Mouse (Mus musculus) left cerebral cortex, adult 8-10 months (tissue): ENCODE data around the gene Acp5. TPM values are rescaled to one million over a fixed set of nuclear protein-coding genes. Genes with fewer than 3 reads are reported as not detected.
A peak's percentile ranks its signal among the peaks of the same experiment; 100 is the strongest.

ENCODE experiments used
- DNase-seq, 2 experiments: peaks; one replicate each; pipeline ENCODE4 v3.0.0; 2022; ENCODE audit warnings: low spot score in 2 of 2
- total RNA-seq, 4 experiments: library from RNA; stranded (reverse); gene quantifications; 2 replicates each; pipeline ENCODE4 v1.2.4; 2022

The Acp5 gene
- total RNA-seq, 4 experiments from 2014 or later: 0.32 to 0.42 (median 0.37) TPM; not detected in 1

DNA sequence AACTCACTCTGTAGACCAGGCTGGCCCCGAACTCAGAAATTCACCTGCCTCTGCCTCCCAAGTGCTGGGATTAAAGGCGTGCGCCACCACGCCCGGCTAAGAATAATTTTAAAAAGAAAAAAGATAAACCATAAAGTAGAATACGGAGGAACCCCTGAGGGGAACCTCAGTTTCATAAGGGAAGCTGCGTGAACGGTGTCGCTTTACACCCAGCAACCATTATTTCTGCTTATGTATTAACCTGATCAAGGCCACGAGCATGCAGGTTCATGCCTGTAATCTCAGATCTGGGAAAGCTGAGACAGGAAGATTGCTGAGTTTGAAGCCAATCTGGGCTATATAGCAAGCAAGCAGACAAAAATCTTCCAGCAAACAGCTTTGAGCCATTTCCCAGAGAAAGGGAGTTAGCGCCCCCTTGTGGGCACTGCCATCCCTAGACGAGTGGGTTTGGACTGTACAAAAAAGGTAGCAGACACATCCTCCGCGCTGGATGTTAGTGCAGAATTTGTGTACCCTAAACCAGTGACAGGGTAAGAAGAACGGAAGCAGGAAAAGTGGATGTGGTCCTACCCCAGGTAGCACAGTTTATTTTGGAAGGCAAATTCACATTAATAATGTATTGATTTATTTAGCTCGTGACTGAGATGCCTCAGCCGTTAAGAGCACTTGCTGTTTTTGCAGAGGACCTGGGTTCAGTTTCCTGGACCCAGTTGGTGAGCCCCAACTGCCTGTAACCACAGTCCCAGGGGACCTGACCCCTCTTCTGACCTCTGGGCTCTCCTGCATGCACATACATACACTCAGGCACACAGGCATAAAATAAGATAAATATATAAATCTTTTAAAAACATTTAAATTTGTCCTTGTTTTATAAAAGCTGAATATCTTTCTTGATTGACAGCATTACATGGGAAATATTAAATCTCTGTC, 7.9 kb upstream of the Acp5 start:
- DNase-seq: peak; percentile 68 to 82

DNA sequence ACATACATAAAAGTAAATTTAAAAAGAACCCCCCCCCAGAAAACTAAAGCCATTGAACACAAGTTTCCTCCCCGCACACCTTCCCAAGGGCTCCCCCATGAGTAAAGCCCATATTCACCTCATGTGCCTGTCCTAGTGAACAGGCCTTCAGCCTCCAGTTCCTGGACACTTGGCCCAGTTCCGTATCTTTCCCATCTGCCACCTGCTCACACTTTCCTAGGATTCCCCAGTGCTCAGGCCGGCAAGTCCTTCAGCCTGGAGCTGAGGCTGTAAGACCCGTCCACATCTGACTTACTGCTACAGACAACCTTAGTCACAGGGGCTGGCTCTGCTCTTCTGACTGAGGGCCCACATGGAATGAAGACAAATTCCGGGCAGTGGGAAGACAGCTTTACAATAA, 4.2 kb upstream of the Acp5 start:
- no peak for DNase-seq

DNA sequence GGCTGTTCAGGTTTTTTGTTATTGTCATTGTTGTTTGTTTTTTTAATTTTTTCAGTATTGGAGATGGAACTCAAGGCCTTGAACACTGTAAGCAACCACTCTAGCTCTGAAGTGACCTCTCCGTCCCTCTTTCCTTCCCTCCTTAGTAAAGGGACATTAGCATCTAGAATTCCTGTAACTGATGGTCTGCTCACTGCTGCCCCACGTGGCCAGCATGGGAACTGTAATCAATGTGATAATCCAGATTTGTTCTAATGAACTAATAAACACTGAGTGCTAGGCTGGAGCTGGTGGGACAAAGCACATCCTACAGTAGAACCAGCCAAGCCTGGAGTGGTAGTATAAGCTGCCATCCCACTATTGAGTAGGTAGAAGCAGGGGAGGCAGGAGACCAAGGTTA, 3.0 kb upstream of the Acp5 start:
- no peak for DNase-seq

DNA sequence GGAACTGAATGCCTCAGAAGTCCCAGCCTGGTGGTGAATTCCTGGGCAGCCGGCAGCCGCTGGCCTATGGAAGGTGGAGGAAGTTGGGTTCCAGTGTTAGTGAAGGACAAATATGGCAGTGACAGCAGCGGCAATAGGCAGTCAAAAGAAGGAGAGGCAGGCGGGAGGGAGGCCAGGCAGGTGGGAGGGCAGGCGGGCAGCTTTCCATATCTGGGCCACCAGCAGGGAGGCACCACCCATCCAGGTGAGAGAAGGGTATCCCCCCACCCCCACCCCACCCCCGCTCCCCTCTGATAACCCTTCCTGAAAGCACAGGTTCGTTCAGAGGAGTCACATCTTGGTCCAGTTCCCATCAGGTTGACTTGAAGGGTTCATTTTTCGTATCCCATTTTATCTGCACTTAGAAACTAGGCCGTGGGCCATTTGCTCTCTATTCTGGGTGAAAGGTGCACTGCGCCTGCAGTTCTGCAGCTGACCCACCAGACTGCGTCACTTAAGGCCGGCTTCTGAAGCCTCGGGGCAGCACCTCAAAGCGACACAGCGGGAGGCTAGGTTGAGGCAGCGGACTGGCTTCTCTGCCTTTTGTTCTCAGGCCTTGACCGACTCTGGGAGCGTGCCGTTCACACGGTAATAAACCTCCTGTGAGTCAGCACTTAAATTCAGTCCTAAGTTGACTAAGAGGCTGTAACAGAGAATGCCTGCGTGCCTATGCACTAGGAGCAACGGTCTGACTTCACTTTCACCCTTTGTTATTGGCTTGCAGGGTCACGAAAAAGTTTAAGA, 1.4 kb upstream of the Acp5 start:
- DNase-seq: no peak

DNA sequence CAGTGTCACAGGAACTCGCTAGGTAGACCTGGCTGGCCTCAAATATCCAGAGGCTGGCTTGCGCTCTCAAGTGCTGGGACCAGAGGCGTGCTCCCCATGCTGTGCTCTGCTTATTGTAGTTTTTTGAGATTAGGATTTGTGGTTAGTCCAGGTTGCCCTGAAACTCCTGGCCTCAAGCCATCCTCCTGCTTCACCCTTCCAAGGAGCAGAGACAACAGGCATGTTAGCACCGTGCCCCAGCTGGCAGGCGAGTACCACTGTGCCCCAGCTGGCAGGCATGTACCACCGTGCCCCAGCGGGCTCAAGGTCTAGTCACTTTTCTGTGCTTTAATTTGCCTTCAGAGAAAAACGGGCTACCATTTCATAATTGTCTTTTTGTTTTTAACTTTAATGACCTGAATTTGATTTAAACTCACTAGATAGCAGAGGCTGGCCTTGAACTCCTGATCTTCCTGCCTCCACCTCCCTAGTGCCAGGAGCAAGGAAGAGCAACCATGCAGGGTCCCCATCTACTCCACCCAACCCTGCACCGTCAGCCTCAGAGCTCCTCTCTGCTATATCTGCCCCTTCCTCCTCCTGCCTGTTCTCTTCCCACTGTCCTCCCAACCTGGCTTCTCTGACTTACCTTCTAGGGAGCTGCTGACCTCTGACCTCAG, 395 bp downstream of the Acp5 start:
- DNase-seq: no peak

DNA sequence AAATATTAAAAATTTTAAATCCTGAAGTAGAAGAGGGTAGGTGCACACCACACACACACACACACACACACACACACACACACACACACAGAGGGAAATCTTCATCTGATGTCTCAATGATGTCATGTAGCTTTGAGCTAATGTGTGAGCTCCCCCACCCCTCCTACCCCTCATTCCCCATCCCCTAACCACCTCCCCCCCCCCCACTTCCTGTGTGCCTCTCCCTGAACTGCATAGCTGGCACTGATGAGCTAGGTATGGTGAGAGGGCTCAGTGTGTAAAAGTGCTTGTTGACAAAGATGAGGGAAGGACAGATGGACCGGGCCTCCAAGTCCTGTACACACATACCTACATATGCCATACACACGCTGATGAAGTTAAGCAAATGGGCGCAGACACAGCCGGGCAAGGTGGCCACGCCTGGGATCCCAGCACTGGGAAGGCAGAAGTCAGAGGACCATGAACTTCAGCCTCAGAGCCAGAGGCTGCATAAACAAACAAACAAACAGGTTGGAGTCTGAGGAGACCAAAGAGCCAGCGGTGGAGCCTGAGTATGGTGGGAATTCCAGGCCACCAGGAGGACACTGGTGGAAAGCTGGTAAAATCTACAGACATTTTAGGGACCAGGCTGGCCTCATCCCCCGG, 1.1 kb downstream of the Acp5 start:
- DNase-seq: no peak

DNA sequence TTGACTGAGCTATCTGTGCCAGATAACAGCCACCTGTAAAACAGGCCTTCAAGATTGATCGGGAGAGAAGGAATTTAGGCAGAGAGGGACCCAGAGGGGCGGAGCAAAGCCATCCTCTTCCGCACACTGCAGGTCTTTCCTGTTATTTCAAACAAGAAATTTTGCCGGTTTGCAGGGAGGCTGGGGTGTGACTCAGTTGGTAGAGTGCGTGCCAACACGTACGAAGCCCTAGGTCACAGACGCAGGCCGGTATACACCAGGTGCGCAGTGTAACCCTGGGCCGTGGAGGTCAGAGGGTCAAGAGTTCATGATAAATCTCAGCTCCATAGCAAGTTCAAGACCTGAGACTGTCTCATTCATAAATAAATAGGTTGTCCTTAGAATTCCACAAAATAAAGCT, 3.3 kb downstream of the Acp5 start:
- no peak for DNase-seq

DNA sequence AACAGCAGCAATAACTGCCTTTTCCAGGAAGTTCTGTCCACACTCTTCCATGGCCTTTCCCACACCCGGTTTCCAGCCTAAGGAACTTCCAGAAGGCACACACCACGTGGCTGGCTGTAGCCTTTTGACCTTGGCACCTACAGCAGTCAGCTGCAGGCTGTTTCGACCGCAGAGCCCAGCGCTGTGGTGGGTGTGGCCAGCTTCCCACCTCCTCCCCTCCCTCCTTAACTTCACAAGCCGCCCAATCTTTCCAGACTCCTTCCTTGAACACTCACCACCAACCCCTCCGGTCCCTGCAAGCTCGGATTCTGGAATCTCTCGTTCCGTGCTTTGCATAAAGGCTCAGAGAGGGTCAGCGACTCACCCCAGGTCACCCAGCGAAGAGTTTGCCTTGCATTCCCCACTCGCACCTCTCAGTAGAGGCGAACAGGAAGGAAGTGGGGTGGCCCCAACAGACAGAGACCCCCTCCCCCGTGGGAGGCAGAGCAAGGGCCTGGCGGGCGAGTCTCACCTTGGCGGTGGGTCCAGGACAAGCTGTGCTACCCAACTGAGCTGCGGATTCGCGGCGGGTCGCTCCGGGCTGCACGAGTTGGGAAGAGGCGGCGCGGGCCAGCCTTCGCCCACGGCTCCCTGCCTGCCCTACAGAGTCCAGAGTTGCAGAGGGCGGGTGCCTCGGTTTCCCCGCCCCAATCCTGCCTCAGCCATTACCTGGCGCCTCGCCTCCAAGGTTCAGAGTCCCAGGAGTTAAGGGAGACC, 4.1 kb downstream of the Acp5 start:
- no peak for DNase-seq

DNA sequence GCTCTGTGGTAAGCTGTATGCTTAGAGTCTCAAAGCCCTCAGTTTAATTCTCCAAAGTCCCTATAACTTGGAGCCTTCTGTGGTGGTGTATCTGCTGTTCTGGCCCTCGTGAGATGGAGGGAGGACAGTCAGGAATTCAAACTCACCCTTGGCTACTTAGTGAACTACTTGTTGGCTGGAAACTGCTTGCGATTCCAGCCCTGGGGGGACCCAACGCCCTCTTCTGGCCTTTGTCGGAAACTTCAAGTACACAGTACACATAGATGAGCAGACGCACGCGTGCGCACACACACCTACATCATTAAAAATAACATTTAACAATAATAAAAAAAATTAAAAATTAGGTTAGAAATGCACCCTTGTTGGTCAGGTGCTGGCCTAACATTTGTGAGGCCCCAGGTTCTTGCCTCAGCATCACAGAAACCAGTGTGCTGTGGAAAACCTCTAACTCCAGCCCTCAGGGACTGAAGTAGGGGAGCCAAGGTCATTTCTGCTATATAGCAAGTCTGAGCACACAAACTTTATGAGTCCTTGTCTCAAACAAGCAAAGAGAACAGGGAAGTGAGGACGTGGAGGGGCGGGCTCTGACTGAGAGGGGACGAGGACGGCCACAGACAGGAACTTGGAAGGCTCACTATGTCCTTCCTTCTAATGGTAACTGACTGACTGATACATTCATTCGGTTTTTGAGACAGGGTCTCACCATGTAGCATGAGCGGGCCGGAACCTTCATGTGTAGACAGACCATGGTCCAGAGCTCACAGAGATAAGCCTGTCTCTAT, 10.1 kb downstream of the Acp5 start:
- no peak for DNase-seq

DNA sequence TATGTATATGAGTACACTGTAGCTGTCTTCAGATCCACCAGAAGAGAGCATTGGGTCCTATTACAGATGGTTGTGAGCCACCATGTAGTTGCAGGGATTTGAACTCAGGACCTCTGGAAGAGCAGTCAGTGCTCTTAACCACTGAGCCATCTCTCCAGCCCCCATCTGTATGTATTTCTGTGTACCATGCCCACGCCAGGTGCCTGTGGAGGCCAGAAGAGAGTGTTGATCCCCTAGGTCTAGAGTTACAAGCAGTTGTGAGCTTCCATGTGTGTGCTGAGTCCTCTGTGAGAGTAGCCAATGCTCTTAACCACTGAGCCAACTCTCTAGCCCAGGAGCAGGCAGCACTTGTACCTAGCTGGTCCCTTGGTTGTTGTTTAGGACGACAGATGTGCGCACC, 11.3 kb downstream of the Acp5 start:
- DNase-seq: no peak

DNA sequence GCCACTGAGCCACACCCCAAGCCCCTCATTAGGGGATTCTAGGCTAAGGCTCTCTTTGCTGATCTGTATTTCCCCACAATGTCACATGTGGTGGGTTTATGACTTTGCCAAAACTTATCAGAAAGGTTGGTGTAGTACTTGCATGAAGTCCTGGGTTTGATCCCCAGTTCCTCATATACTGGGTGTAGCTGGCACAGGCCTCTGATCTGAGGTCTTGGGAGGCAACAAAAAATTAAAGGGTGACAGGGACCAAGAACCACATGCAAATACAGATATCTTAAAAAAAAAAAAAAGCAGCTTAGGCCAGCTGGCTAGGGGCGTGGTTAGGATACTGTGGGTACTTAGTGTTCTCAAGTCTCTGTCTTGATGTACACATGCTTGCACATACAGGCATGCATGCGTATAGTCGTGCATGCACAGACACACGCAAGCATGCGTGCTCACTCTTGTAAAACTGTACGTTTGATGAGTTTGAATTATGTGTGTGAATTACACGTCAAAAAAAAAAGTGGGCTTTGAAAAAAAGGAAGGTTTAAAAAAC, 12.4 kb downstream of the Acp5 start:
- DNase-seq: no peak

DNA sequence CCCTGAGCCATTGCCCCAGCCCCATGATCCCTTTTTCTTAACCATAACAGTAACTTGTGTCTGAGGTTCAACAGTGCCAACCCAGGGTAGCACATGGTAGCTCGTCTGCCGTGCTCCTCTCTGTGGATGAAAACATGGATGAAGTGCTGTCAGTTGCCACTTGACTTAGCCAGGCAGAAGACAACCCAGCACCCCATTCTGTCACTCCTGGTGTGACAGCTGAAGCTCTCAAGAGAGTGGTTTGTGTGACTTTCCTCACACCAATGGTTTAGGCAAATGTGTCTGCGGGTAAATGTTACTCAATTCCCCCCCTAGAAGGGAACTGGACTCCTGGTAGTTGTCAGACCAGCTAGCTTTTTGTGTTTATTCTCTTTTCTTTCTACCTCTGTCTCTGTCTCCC, 13.5 kb downstream of the Acp5 start:
- DNase-seq: no peak

DNA sequence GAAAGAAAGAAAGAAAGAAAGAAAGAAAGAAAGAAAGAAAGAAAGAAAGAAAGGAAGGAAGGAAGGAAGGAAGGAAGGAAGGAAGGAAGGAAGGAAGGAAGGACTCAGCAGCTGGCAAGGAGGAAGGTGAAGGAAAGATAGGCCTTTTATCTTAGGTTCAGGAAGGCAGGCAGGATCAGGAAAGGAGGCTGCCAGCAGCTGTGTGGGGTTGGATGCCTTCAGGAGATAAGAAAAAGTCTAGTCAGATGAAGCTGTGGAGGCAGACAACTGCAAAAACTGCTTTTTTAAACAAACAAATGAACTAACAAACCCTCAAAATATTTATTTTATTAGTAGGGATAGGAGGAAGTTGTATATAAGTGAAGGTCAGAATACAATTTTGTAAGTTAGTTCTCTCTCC, 14.0 kb downstream of the Acp5 start:
- no peak for DNase-seq

DNA sequence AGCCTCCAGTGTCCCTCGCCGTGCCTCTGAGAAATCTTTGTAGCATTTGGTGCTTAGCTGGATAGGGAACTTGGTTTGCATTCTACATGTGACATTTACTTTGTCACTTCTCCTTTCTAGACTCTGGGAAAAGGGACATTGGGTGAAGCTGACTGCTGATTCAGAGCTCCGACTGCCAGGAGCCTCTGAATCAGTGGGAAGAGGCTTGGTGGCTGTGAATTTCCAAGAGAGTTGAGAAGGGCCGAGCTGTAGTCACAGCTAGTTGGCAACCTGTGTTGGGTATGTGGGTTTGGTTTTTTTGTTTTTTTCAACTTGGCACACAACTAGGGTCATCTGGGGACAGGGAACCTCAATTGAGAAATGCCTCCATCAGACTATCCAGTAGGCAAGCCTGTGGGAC, 16.0 kb downstream of the Acp5 start:
- DNase-seq: peak in 1 of 2 experiments; percentile 72

DNA sequence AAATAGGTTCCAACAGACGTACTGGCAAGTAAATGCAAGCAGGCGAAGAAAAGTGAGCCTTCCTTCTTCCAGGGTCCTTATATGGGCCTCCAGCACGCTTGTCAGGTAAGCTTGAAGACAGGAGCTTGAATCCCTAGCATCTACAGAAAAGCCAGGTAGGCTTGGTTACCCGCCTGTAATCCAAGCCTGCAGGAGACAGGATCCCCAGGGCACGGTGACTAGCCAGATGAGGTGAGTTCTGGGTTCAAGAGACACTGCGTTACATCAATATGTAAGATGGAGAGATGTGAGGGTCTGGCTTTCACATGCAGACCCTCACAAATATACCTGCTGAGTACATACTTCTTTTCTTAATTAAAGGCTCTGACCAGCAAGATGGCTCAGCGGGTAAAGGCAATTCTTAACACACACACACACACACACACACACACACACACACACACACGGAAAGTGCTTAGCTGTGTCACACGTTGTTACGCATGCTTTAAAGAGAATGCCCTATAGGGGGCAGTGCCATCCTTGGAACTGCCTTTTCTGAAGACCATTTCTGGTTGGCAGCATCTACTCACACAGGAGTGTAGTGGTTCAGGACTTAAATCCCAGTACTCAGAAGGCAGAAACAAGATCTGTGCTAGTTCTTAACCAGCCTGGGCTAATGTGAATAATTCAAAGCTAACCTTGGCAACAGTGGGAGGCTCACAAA, 17.6 kb downstream of the Acp5 start:
- DNase-seq: peak in 1 of 2 experiments; percentile 25

DNA sequence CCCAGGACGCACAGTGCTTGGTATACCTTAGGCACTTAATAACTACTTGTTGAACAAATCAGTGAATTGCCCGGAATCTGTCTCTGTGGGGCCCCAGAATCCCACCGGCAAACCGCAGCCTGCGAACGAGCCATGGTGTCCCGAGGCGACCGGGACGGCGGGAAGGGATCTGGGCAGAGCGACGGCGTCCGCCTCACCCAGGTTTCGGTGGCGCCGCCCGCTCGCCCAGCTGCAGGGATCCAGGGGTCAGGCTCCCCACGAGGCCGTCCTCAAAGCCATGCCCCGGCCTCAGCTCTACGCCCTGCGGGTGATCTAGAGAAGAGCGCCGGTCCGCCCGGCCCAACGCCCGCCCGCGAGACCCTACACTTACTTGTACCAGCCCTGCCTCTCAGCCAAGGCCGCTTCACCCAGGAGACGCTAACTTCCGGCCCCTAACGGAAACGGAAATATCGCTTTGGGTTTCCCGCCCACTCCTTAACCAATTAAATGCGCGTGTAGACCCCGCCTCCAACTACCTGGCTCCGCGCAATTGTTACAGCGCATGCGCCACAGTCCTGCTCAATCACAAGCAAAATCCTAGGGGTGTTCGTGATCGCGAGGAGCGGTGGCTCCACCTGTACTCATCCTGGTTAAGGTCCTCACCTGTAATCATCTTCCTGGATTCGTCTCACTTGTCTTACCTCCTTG, 18.6 kb downstream of the Acp5 start, which contains the start of gene Elof1:
Elof1 (minus strand) TSS at position 433 of the 687 bp plus-strand sequence.
- peak; percentile 84 to 95 for DNase-seq

DNA sequence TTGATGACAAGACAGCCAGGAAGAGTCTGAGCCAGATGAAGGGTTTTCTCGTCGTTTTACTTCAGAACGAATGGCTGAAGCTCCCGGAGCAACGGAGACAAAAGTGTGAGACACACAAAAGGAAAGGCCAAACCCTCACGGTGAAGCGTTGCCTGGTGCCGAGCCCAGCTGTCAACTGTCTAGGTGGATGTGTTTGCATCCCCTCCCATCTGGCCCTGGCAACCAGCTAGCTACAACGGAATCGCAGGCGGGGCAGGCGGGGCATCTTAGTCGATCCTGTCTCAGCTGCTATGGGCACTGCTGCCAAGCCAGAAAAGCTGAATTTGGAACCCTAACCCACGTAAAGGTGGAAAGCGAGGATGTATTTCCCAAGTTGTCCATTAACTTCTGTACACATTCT, 19.4 kb downstream of the Acp5 start:
- DNase-seq: no peak

DNA sequence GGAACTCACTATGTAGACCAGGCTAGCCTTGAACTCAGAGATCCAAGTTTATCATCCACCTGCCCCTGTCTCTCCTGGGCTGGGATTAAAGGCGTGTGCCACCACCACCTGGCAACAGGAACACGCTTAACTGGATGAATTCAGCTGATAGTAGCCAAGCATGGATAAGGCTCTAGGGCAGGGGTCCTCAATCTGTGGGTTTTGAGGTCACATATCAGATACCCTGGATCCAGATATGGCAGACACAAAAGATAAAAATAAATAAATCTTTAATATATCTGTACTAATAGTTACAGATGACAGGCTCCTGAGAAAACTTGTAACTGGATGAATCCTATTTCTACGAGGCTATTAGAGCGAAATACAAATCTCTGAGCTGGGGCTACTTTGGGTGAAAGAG, 19.9 kb downstream of the Acp5 start:
- no peak for DNase-seq
